Mouse (Mus musculus): ENCODE data around the gene Ppp4r3b. TPM values are rescaled to one million over a fixed set of nuclear protein-coding genes. Genes with fewer than 3 reads are reported as not detected.
A peak's percentile ranks its signal among the peaks of the same experiment; 100 is the strongest.

Gene Ppp4r3b
- polyA plus RNA-seq, 2 experiments, result 10.1 to 35.0 TPM

GRCm38 (mm10) chr11:29228957-29229356 is 56.3 kb downstream of the Ppp4r3b start:
- no peak for ATAC-seq (ENCODE audit: insufficient read depth)
- WGBS (ENCODE audit: insufficient replicate concordance), result 70% methylated on average over 2 of the region's 2 CpGs
- H3K36me3 ChIP-seq (replicated peaks; ENCODE audit: control insufficient read depth, insufficient read depth, low read depth), result peaks cover 15% of the 10 kb centered on the region
- TF ChIP-seq EP300 (IDR thresholded peaks at IDR 0.05; ENCODE audit: low read depth) (no peak), CTCF (IDR thresholded peaks at IDR 0.05; ENCODE audit: low read depth) (no peak)
- no peak overlapping the region for H3K4me2 ChIP-seq (ENCODE audit: low read depth)
- no peak overlapping the region for H3K9ac ChIP-seq (replicated peaks)
- H3K27ac ChIP-seq, result no peak overlapping the region
- no peaks in the 10 kb centered on the region for H3K4me1 ChIP-seq (replicated peaks; ENCODE audit: control insufficient read depth in 2 of 2, insufficient read depth in 2 of 2, low read length in 1 of 2)
- no peaks in the 10 kb centered on the region for H3K27me3 ChIP-seq (ENCODE audit: control insufficient read depth, insufficient read depth, low read length)
- no peak overlapping the region for H3K4me3 ChIP-seq (ENCODE audit: insufficient read depth in 1 of 2, low read depth in 2 of 2, low read length in 2 of 2)
- DNase-seq (ENCODE audit: low read depth in 3 of 3, low spot score in 3 of 3), result no peak
- no peaks in the 10 kb centered on the region for H3K9me3 ChIP-seq (ENCODE audit: control insufficient read depth, low read length)

- Histone ChIP-seq H3K27me3 (ENCODE audit: control insufficient read depth, insufficient read depth, low read length) (no peaks in the 10 kb centered on the region), H3K27ac (no peak overlapping the region), H3K36me3 (replicated peaks; ENCODE audit: control insufficient read depth, insufficient read depth, low read depth) (peaks cover 5% of the 10 kb centered on the region), H3K9me3 (ENCODE audit: control insufficient read depth, low read length) (no peaks in the 10 kb centered on the region), H3K4me2 (ENCODE audit: low read depth) (no peak overlapping the region), H3K4me3 (ENCODE audit: insufficient read depth in 1 of 2, low read depth in 2 of 2, low read length in 2 of 2) (no peak overlapping the region), H3K4me1 (replicated peaks; ENCODE audit: control insufficient read depth in 2 of 2, insufficient read depth in 2 of 2, low read length in 1 of 2) (no peaks in the 10 kb centered on the region), H3K9ac (replicated peaks) (no peak overlapping the region)
- 74% methylated on average over 1 of the region's 1 CpGs for WGBS (ENCODE audit: insufficient replicate concordance)
- no peak for DNase-seq (ENCODE audit: low read depth in 3 of 3, low spot score in 3 of 3)
- no peak for TF ChIP-seq EP300 (IDR thresholded peaks at IDR 0.05; ENCODE audit: low read depth)
- TF ChIP-seq CTCF (IDR thresholded peaks at IDR 0.05; ENCODE audit: low read depth), result no peak
- no peak for ATAC-seq (ENCODE audit: insufficient read depth)
These were observed 60.9 kb downstream of the Ppp4r3b start for GRCm38 (mm10) chr11:29233569-29233968.

- no peak for ATAC-seq (ENCODE audit: insufficient read depth)
- H3K4me1 ChIP-seq (replicated peaks; ENCODE audit: control insufficient read depth in 2 of 2, insufficient read depth in 2 of 2, low read length in 1 of 2), result no peaks in the 10 kb centered on the region
- H3K4me3 ChIP-seq (ENCODE audit: insufficient read depth in 1 of 2, low read depth in 2 of 2, low read length in 2 of 2), result no peak overlapping the region
- no peak overlapping the region for H3K9ac ChIP-seq (replicated peaks)
- TF ChIP-seq EP300 (IDR thresholded peaks at IDR 0.05; ENCODE audit: low read depth) (peak; percentile 24; the same call in 1 of the 2 replicates), CTCF (IDR thresholded peaks at IDR 0.05; ENCODE audit: low read depth) (no peak)
- no peak for DNase-seq (ENCODE audit: low read depth in 3 of 3, low spot score in 3 of 3)
- H3K27ac ChIP-seq, result no peak overlapping the region
- no peaks in the 10 kb centered on the region for H3K27me3 ChIP-seq (ENCODE audit: control insufficient read depth, insufficient read depth, low read length)
- H3K4me2 ChIP-seq (ENCODE audit: low read depth), result no peak overlapping the region
- no peaks in the 10 kb centered on the region for H3K9me3 ChIP-seq (ENCODE audit: control insufficient read depth, low read length)
- H3K36me3 ChIP-seq (replicated peaks; ENCODE audit: control insufficient read depth, insufficient read depth, low read depth), result no peaks in the 10 kb centered on the region; the same call in 1 of the 2 replicates
These were observed 64.7 kb downstream of the Ppp4r3b start for GRCm38 (mm10) chr11:29237364-29237763.

- Histone ChIP-seq H3K9me3 (ENCODE audit: control insufficient read depth, low read length) (no peaks in the 10 kb centered on the region), H3K4me3 (ENCODE audit: insufficient read depth in 1 of 2, low read depth in 2 of 2, low read length in 2 of 2) (no peak overlapping the region), H3K4me1 (replicated peaks; ENCODE audit: control insufficient read depth in 2 of 2, insufficient read depth in 2 of 2, low read length in 1 of 2) (no peaks in the 10 kb centered on the region), H3K4me2 (ENCODE audit: low read depth) (no peak overlapping the region), H3K9ac (replicated peaks) (no peak overlapping the region), H3K27me3 (ENCODE audit: control insufficient read depth, insufficient read depth, low read length) (no peaks in the 10 kb centered on the region), H3K27ac (no peak overlapping the region), H3K36me3 (replicated peaks; ENCODE audit: control insufficient read depth, insufficient read depth, low read depth) (no peaks in the 10 kb centered on the region; the same call in 1 of the 2 replicates)
- DNase-seq (ENCODE audit: low read depth in 3 of 3, low spot score in 3 of 3) (no peak), ATAC-seq (ENCODE audit: insufficient read depth) (no peak)
- TF ChIP-seq CTCF (IDR thresholded peaks at IDR 0.05; ENCODE audit: low read depth) (0 out of 2 replicates have a peak, but pooled peaks have one; percentile 17), EP300 (IDR thresholded peaks at IDR 0.05; ENCODE audit: low read depth) (no peak)
These were observed 65.4 kb downstream of the Ppp4r3b start for GRCm38 (mm10) chr11:29238047-29238446.

GRCm38 (mm10) chr11:29238551-29238950 is 65.9 kb downstream of the Ppp4r3b start:
- Histone ChIP-seq H3K4me3 (ENCODE audit: insufficient read depth in 1 of 2, low read depth in 2 of 2, low read length in 2 of 2) (no peak overlapping the region), H3K4me2 (ENCODE audit: low read depth) (no peak overlapping the region), H3K36me3 (replicated peaks; ENCODE audit: control insufficient read depth, insufficient read depth, low read depth) (no peaks in the 10 kb centered on the region; the same call in 1 of the 2 replicates), H3K27ac (no peak overlapping the region), H3K9me3 (ENCODE audit: control insufficient read depth, low read length) (no peaks in the 10 kb centered on the region), H3K27me3 (ENCODE audit: control insufficient read depth, insufficient read depth, low read length) (no peaks in the 10 kb centered on the region), H3K4me1 (replicated peaks; ENCODE audit: control insufficient read depth in 2 of 2, insufficient read depth in 2 of 2, low read length in 1 of 2) (no peaks in the 10 kb centered on the region), H3K9ac (replicated peaks) (no peak overlapping the region)
- DNase-seq (ENCODE audit: low read depth in 3 of 3, low spot score in 3 of 3), result no peak
- no peak for ATAC-seq (ENCODE audit: insufficient read depth)
- WGBS (ENCODE audit: insufficient replicate concordance), result 73% methylated on average over 3 of the region's 3 CpGs
- no peak for TF ChIP-seq EP300 (IDR thresholded peaks at IDR 0.05; ENCODE audit: low read depth)
- no peak for TF ChIP-seq CTCF (IDR thresholded peaks at IDR 0.05; ENCODE audit: low read depth)

All from liver, embryonic 14.5 days (tissue).